Mouse (Mus musculus) midbrain, embryonic 11.5 days (tissue): ENCODE data around the gene Vps36. TPM values are rescaled to one million over a fixed set of nuclear protein-coding genes. Genes with fewer than 3 reads are reported as not detected.

ENCODE experiments used
- ATAC-seq: fragments of 200-750 bp; cut with Nextera tagmentation; 2 replicates; pipeline ENCODE4 v1.8.0; 2017; ENCODE audit warnings: moderate TSS enrichment, moderate library complexity; ENCODE audit not compliant: low FRiP score
- DNase-seq: peaks from one replicate; pipeline ENCODE4 v3.0.0; 2015; ENCODE audit warnings: low spot score; ENCODE audit errors: missing footprints
- H3K27ac ChIP-seq: fragments of 300-500 bp; sonication (generic); 2 replicates; pipeline ENCODE4 v1.5.1; 2014; ENCODE audit warnings: low read depth, low read length
- H3K27me3 ChIP-seq: fragments of 300-500 bp; sonication (generic); 2 replicates; pipeline ENCODE4 v1.6.1; 2014; ENCODE audit warnings: mild to moderate bottlenecking, low read length, moderate library complexity, mixed read lengths; ENCODE audit not compliant: control insufficient read depth, insufficient read depth
- H3K36me3 ChIP-seq: fragments of 300-500 bp; sonication (generic); 2 replicates; pipeline ENCODE4 v1.6.1; 2014; ENCODE audit warnings: mild to moderate bottlenecking, low read length, moderate library complexity, mixed read lengths; ENCODE audit not compliant: control insufficient read depth, insufficient read depth
- H3K4me1 ChIP-seq: fragments of 300-500 bp; sonication (generic); 2 replicates; pipeline ENCODE4 v1.6.1; 2014; ENCODE audit warnings: low read length; ENCODE audit not compliant: control insufficient read depth, insufficient read depth
- H3K4me2 ChIP-seq: fragments of 300-500 bp; sonication (generic); 2 replicates; pipeline ENCODE4 v1.6.1; 2014; ENCODE audit warnings: mild to moderate bottlenecking, moderate library complexity
- H3K4me3 ChIP-seq: fragments of 300-500 bp; sonication (generic); 2 replicates; pipeline ENCODE4 v1.5.1; 2014; ENCODE audit warnings: low read depth, low read length
- H3K9ac ChIP-seq: fragments of 300-500 bp; sonication (generic); 2 replicates; pipeline ENCODE4 v1.6.1; 2014; ENCODE audit warnings: low read length
- H3K9me3 ChIP-seq: fragments of 300-500 bp; sonication (generic); 2 replicates; pipeline ENCODE4 v1.6.1; 2016; ENCODE audit warnings: low read length; ENCODE audit not compliant: control insufficient read depth
- WGBS: fragments of 180-500 bp; shearing (Covaris S2); extraction: QIAGEN DNeasy Blood & Tissue Kit; methylation state at CpG from one replicate; pipeline ENCODE4 v1.1.7; 2014; 5-methylcytosine and 5-hydroxymethylcytosine counted together
- polyA plus RNA-seq: library from polyadenylated mRNA; unstranded; fragments of >200 nt; fragmentation: Nextera tagmentation; extraction: Ambion mirVana; gene quantifications from 2 replicates; pipeline ENCODE4 v1.2.1, GENCODE M21; 2014

Gene Vps36
- polyA plus RNA-seq, 1 experiment from 2014 or later = 43.7 TPM

DNA sequence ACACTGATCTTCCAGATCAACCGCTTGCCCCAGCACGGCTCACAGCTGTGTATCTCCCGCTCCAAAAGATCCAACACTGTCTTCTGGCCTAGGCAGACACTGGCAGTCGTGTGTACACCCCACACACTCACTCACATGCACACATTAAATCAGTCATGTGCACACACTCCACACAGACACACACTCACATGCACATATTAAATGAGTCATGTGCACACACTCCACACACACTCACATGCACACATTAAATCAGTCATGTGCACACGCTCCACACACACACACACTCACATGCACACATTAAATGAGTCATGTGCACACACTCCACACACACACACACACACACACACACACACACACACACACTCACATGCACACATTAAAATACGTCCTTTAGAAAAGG lies 5.3 kb downstream of the Vps36 start:
- WGBS = 94% methylated on average over 6 of the region's 6 CpGs
- ATAC-seq = no peak

DNA sequence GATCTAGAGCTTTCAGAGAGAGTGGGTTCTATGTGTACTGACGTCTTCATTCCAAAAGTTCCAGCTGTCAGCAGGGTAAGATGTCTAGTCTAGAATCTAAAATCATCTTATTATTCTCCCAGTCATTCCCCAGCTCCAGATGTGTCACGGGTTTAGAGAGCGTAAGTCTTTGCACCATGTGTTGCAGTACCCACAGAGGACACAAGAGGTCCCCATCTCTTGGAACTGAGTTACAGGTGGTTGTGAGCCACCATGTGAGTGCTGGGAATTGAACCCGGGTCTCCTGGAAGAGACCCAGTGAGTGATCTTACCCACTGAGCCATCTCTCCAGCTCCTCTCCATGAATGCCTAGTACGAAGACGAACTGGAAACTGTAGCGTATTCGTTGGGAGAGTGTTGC lies 6.9 kb downstream of the Vps36 start:
- WGBS = 97% methylated on average over 8 of the region's 8 CpGs
- no peak overlapping the region for H3K4me2 ChIP-seq
- no peak overlapping the region for H3K27ac ChIP-seq
- H3K4me3 ChIP-seq = no peak overlapping the region
- DNase-seq = no peak
- no peaks in the 10 kb centered on the region for H3K4me1 ChIP-seq
- no peaks in the 10 kb centered on the region for H3K27me3 ChIP-seq
- H3K36me3 ChIP-seq = peaks cover 9% of the 10 kb centered on the region
- H3K9me3 ChIP-seq = no peaks in the 10 kb centered on the region
- no peak overlapping the region for H3K9ac ChIP-seq
- no peak for ATAC-seq

More for the DNA sequence above, 5.3 kb downstream of the Vps36 start:
- Histone ChIP-seq H3K4me3 (no peak overlapping the region), H3K27ac (no peak overlapping the region), H3K9me3 (no peaks in the 10 kb centered on the region), H3K36me3 (peaks cover 9% of the 10 kb centered on the region), H3K4me2 (no peak overlapping the region), H3K4me1 (peaks cover 4% of the 10 kb centered on the region; the same call in 1 of the 2 replicates), H3K27me3 (no peaks in the 10 kb centered on the region), H3K9ac (no peak overlapping the region)
- peak; percentile 77 for DNase-seq

DNA sequence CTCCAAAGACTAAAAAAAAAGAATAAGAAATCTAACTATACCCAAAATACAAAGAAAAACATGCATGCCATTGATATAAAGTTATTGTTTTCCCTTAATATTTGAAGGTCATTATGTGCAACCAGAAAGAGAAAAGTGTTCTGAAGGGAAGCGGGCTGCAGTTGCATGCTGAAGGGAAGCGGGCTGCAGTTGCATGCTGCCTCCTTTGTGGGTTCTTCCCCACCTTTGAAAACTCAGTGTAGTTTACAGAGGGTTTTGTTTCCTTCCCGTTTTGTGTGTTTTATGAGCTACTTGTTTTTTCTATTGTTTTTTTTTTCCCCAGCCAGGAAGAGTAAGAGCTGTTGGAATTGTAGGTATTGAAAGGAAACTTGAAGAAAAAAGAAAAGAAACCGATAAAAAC lies 14.9 kb downstream of the Vps36 start:
- no peak for DNase-seq
- Histone ChIP-seq H3K4me2 (no peak overlapping the region), H3K27ac (no peak overlapping the region), H3K9me3 (no peaks in the 10 kb centered on the region), H3K27me3 (no peaks in the 10 kb centered on the region), H3K4me3 (no peak overlapping the region), H3K9ac (no peak overlapping the region), H3K4me1 (no peaks in the 10 kb centered on the region), H3K36me3 (peaks cover 6% of the 10 kb centered on the region; the same call in 1 of the 2 replicates)
- WGBS = 87% methylated on average over 4 of the region's 4 CpGs
- no peak for ATAC-seq

- Histone ChIP-seq H3K27ac (no peak overlapping the region), H3K9ac (no peak overlapping the region), H3K27me3 (no peaks in the 10 kb centered on the region), H3K4me2 (no peak overlapping the region), H3K36me3 (peaks cover 6% of the 10 kb centered on the region; the same call in 1 of the 2 replicates), H3K9me3 (no peaks in the 10 kb centered on the region), H3K4me1 (no peaks in the 10 kb centered on the region), H3K4me3 (no peak overlapping the region)
- DNase-seq (no peak), ATAC-seq (no peak)
- WGBS = 61% methylated on average over 5 of the region's 5 CpGs
Observed at GRCm38 (mm10) chr8:22209012-22209411, 16.4 kb downstream of the Vps36 start.

- DNase-seq (no peak), ATAC-seq (no peak)
- no peak overlapping the region for H3K27ac ChIP-seq
- no peak overlapping the region for H3K4me2 ChIP-seq
- H3K27me3 ChIP-seq = no peaks in the 10 kb centered on the region
- H3K9ac ChIP-seq = no peak overlapping the region
- 97% methylated on average over 10 of the region's 10 CpGs for WGBS
- no peaks in the 10 kb centered on the region for H3K9me3 ChIP-seq
- peaks cover 8% of the 10 kb centered on the region; the same call in 1 of the 2 replicates for H3K36me3 ChIP-seq
- no peaks in the 10 kb centered on the region for H3K4me1 ChIP-seq
- H3K4me3 ChIP-seq = no peak overlapping the region
Observed at GRCm38 (mm10) chr8:22214826-22215225, 22.2 kb downstream of the Vps36 start.

- Histone ChIP-seq H3K4me2 (no peak overlapping the region), H3K27ac (no peak overlapping the region), H3K4me3 (no peak overlapping the region), H3K4me1 (peaks cover 3% of the 10 kb centered on the region; the same call in 1 of the 2 replicates), H3K27me3 (peaks cover 2% of the 10 kb centered on the region; the same call in 1 of the 2 replicates), H3K9me3 (no peaks in the 10 kb centered on the region), H3K9ac (no peak overlapping the region), H3K36me3 (no peaks in the 10 kb centered on the region)
- no peak for ATAC-seq
- 70% methylated on average over 8 of the region's 8 CpGs for WGBS
- no peak for DNase-seq
Observed at GRCm38 (mm10) chr8:22226361-22226760, 33.8 kb downstream of the Vps36 start.

- H3K4me1 ChIP-seq = peaks cover 3% of the 10 kb centered on the region; the same call in 1 of the 2 replicates
- ATAC-seq = peak; percentile 90
- H3K27ac ChIP-seq = no peak within 1 kb of the TSS
Observed at GRCm38 (mm10) chr8:22227061-22227877, 34.7 kb downstream of the Vps36 start, which contains the start of gene Thsd1. TSS of gene Thsd1 (plus strand) at chr8:22227313.

DNA sequence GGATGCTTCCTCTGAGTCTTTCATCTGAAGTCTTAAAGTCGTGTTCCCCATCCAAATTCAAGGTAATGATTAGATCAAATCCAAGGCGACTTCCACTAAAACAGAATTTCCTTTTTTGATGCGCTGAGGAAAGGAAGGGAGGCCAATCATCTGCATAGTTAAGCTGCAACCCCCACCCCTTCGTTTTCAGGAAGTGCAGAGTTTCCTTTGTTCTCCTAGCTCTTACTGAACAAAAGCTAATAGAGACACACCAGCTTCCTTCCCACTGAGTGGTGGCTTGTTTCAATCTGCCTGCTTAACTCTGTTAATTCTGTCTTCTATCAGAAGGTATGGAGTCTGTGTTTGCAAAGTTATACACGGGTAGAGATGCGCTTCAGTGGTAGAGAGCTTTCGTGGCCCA lies 36.0 kb downstream of the Vps36 start:
- DNase-seq (no peak), ATAC-seq (no peak)
- H3K9me3 ChIP-seq = no peaks in the 10 kb centered on the region
- H3K27ac ChIP-seq = no peak overlapping the region
- H3K36me3 ChIP-seq = no peaks in the 10 kb centered on the region
- no peak overlapping the region for H3K4me3 ChIP-seq
- peaks cover 3% of the 10 kb centered on the region; the same call in 1 of the 2 replicates for H3K4me1 ChIP-seq
- no peak overlapping the region for H3K4me2 ChIP-seq
- peaks cover 2% of the 10 kb centered on the region; the same call in 1 of the 2 replicates for H3K27me3 ChIP-seq
- H3K9ac ChIP-seq = no peak overlapping the region
- 28% methylated on average over 7 of the region's 7 CpGs for WGBS

More at GRCm38 (mm10) chr8:22227061-22227877, 34.7 kb downstream of the Vps36 start, which contains the start of gene Thsd1:
- Histone ChIP-seq H3K27me3 (peaks cover 2% of the 10 kb centered on the region; the same call in 1 of the 2 replicates), H3K9me3 (no peaks in the 10 kb centered on the region), H3K4me2 (peak within 1 kb of the TSS; percentile 91), H3K4me3 (peak within 1 kb of the TSS; percentile 46), H3K36me3 (no peaks in the 10 kb centered on the region), H3K9ac (peak within 1 kb of the TSS; percentile 56; the same call in 1 of the 2 replicates)
- WGBS = under 1% methylated on average over 36 of the region's 39 CpGs
- DNase-seq = peak; percentile 96

DNA sequence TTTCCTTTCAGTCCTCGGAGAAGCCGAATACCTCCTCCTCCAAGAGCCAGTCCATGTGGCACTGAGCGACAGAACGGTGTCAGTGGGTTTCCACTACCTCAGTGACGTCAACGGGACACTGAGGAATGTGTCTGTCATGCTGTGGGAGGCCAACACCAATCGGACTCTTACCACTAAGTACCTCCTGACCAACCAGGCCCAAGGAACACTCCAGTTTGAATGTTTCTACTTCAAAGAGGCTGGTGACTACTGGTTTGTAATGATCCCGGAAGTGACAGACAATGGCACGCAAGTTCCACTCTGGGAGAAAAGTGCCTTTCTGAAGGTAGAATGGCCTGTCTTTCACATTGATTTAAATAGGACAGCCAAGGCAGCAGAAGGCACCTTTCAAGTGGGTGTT lies 50.4 kb downstream of the Vps36 start:
- H3K9ac ChIP-seq = no peak overlapping the region
- H3K4me2 ChIP-seq = no peak overlapping the region
- no peaks in the 10 kb centered on the region for H3K27me3 ChIP-seq
- DNase-seq = no peak
- H3K4me3 ChIP-seq = no peak overlapping the region
- no peaks in the 10 kb centered on the region for H3K9me3 ChIP-seq
- no peak for ATAC-seq
- H3K27ac ChIP-seq = no peak overlapping the region
- WGBS = 91% methylated on average over 9 of the region's 9 CpGs
- no peaks in the 10 kb centered on the region for H3K36me3 ChIP-seq
- no peaks in the 10 kb centered on the region for H3K4me1 ChIP-seq
